Mouse (Mus musculus) liver, embryonic 12.5 days (tissue): Measurements from ENCODE around the gene Slc41a1. TPM values are rescaled to one million over a fixed set of nuclear protein-coding genes. Genes with fewer than 3 reads are reported as not detected.
A peak's percentile ranks its signal among the peaks of the same experiment; 100 is the strongest.
"Not testable (repeated sequence)": the region's sequence is repeated elsewhere in the genome, so short reads cannot be mapped to it uniquely, and the experiment has no call there.

Source experiments
- ATAC-seq: fragments of 200-750 bp; cut with Nextera tagmentation; 2 replicates; pipeline ENCODE4 v1.8.0; 2017; ENCODE audit warnings: moderate number of reproducible peaks, mild to moderate bottlenecking, moderate library complexity
- H3K27ac ChIP-seq: fragments of 300-500 bp; sonication (generic); 2 replicates; pipeline ENCODE4 v1.5.1; 2016; ENCODE audit warnings: mild to moderate bottlenecking
- H3K27me3 ChIP-seq: fragments of 300-500 bp; sonication (generic); replicated peaks from 2 replicates; pipeline ENCODE4 v1.6.1; 2016; ENCODE audit warnings: mild to moderate bottlenecking, moderate library complexity
- H3K36me3 ChIP-seq: fragments of 300-500 bp; sonication (generic); 2 replicates; pipeline ENCODE4 v1.6.1; 2016; ENCODE audit warnings: mild to moderate bottlenecking, moderate library complexity
- H3K4me1 ChIP-seq: fragments of 300-500 bp; sonication (generic); 2 replicates; pipeline ENCODE4 v1.6.1; 2016
- H3K4me2 ChIP-seq: fragments of 300-500 bp; sonication (generic); 2 replicates; pipeline ENCODE4 v1.6.1; 2016; ENCODE audit warnings: mild to moderate bottlenecking, moderate library complexity
- H3K4me3 ChIP-seq: fragments of 300-500 bp; sonication (generic); 2 replicates; pipeline ENCODE4 v1.5.1; 2016; ENCODE audit warnings: mild to moderate bottlenecking, moderate library complexity
- H3K9ac ChIP-seq: fragments of 300-500 bp; sonication (generic); 2 replicates; pipeline ENCODE4 v1.6.1; 2016; ENCODE audit warnings: mild to moderate bottlenecking, moderate library complexity
- H3K9me3 ChIP-seq: fragments of 300-500 bp; sonication (generic); replicated peaks from 2 replicates; pipeline ENCODE4 v1.6.1; 2016; ENCODE audit warnings: mild to moderate bottlenecking, moderate library complexity
- WGBS: fragments of 180-500 bp; shearing (Covaris S2); methylation state at CpG from one replicate; pipeline ENCODE4 v1.1.7; 2016; ENCODE audit not compliant: insufficient replicate concordance; 5-methylcytosine and 5-hydroxymethylcytosine counted together
- polyA plus RNA-seq: library from polyadenylated mRNA; unstranded; fragments of >200 nt; fragmentation: Nextera tagmentation; extraction: Ambion mirVana; gene quantifications from 2 replicates; pipeline ENCODE4 v1.2.1, GENCODE M21; 2016

The Slc41a1 gene
- polyA plus RNA-seq, 1 experiment from 2014 or later: 3.4 TPM

- Histone ChIP-seq H3K27me3 (peaks cover 12% of the 10 kb centered on the region; the same call in 1 of the 2 replicates), H3K9ac (no peak overlapping the region), H3K4me3 (no peak overlapping the region), H3K9me3 (no peaks in the 10 kb centered on the region), H3K4me1 (no peaks in the 10 kb centered on the region), H3K4me2 (no peak overlapping the region), H3K36me3 (no peaks in the 10 kb centered on the region), H3K27ac (no peak overlapping the region)
- no peak for ATAC-seq
- 71% methylated on average over 9 of the region's 9 CpGs for WGBS
These were observed 14.5 kb upstream of the Slc41a1 start for GRCm38 (mm10) chr1:131812631-131813295.

- Histone ChIP-seq H3K4me2 (no peak overlapping the region), H3K4me1 (no peaks in the 10 kb centered on the region), H3K36me3 (no peaks in the 10 kb centered on the region), H3K9ac (no peak overlapping the region), H3K27me3 (peaks cover 19% of the 10 kb centered on the region; the same call in 1 of the 2 replicates), H3K4me3 (no peak overlapping the region), H3K9me3 (no peaks in the 10 kb centered on the region), H3K27ac (no peak overlapping the region)
- 68% methylated on average over 4 of the region's 4 CpGs for WGBS
- ATAC-seq: no peak
These were observed 13.6 kb upstream of the Slc41a1 start for GRCm38 (mm10) chr1:131813731-131814130.

- H3K4me3 ChIP-seq: no peak overlapping the region
- H3K9ac ChIP-seq: no peak overlapping the region
- no peaks in the 10 kb centered on the region for H3K4me1 ChIP-seq
- no peak overlapping the region for H3K4me2 ChIP-seq
- 56% methylated on average over 3 of the region's 3 CpGs for WGBS
- no peaks in the 10 kb centered on the region for H3K36me3 ChIP-seq
- peaks cover 23% of the 10 kb centered on the region; the same call in 1 of the 2 replicates for H3K27me3 ChIP-seq
- no peaks in the 10 kb centered on the region for H3K9me3 ChIP-seq
- H3K27ac ChIP-seq: no peak overlapping the region
- no peak for ATAC-seq
These were observed 13.1 kb upstream of the Slc41a1 start for GRCm38 (mm10) chr1:131814191-131814590.

GRCm38 (mm10) chr1:131816886-131817285 is 10.4 kb upstream of the Slc41a1 start:
- H3K9me3 ChIP-seq: no peaks in the 10 kb centered on the region
- peaks cover 25% of the 10 kb centered on the region; the same call in 1 of the 2 replicates for H3K27me3 ChIP-seq
- no peak overlapping the region for H3K27ac ChIP-seq
- H3K36me3 ChIP-seq: no peaks in the 10 kb centered on the region
- no peak overlapping the region for H3K4me2 ChIP-seq
- no peaks in the 10 kb centered on the region for H3K4me1 ChIP-seq
- H3K9ac ChIP-seq: no peak overlapping the region
- ATAC-seq: no peak
- H3K4me3 ChIP-seq: no peak overlapping the region
- WGBS: 62% methylated on average over 6 of the region's 6 CpGs

GRCm38 (mm10) chr1:131820353-131820752 is 6.9 kb upstream of the Slc41a1 start:
- not testable (repeated sequence) for H3K36me3 ChIP-seq, H3K4me3 ChIP-seq, H3K9me3 ChIP-seq, H3K9ac ChIP-seq, H3K27ac ChIP-seq, ATAC-seq, H3K4me2 ChIP-seq, H3K4me1 ChIP-seq
- WGBS: 72% methylated on average over 9 of the region's 9 CpGs
- peaks cover 25% of the 10 kb centered on the region; the same call in 1 of the 2 replicates for H3K27me3 ChIP-seq

GRCm38 (mm10) chr1:131820887-131821328 is 6.4 kb upstream of the Slc41a1 start:
- H3K4me3 ChIP-seq: no peak overlapping the region
- peaks cover 25% of the 10 kb centered on the region; the same call in 1 of the 2 replicates for H3K27me3 ChIP-seq
- H3K36me3 ChIP-seq: no peaks in the 10 kb centered on the region
- H3K9me3 ChIP-seq: no peaks in the 10 kb centered on the region
- H3K4me2 ChIP-seq: no peak overlapping the region
- no peak overlapping the region for H3K27ac ChIP-seq
- no peaks in the 10 kb centered on the region for H3K4me1 ChIP-seq
- no peak overlapping the region for H3K9ac ChIP-seq
- WGBS: 73% methylated on average over 10 of the region's 10 CpGs
- no peak for ATAC-seq

GRCm38 (mm10) chr1:131822292-131822691 is 5.0 kb upstream of the Slc41a1 start:
- Histone ChIP-seq H3K4me1 (peaks cover 5% of the 10 kb centered on the region), H3K4me3 (no peak overlapping the region), H3K9me3 (no peaks in the 10 kb centered on the region), H3K36me3 (no peaks in the 10 kb centered on the region), H3K27me3 (peaks cover 16% of the 10 kb centered on the region; the same call in 1 of the 2 replicates), H3K27ac (no peak overlapping the region), H3K9ac (no peak overlapping the region), H3K4me2 (no peak overlapping the region)
- ATAC-seq: no peak
- WGBS: 70% methylated on average over 8 of the region's 8 CpGs

GRCm38 (mm10) chr1:131822856-131823492 is 4.3 kb upstream of the Slc41a1 start:
- WGBS: 80% methylated on average over 1 of the region's 1 CpGs
- Histone ChIP-seq H3K27ac (no peak overlapping the region), H3K9me3 (no peaks in the 10 kb centered on the region), H3K27me3 (peaks cover 13% of the 10 kb centered on the region; the same call in 1 of the 2 replicates), H3K36me3 (no peaks in the 10 kb centered on the region), H3K4me2 (no peak overlapping the region), H3K4me3 (no peak overlapping the region), H3K9ac (no peak overlapping the region), H3K4me1 (peaks cover 7% of the 10 kb centered on the region)
- no peak for ATAC-seq

GRCm38 (mm10) chr1:131823563-131823962 is 3.7 kb upstream of the Slc41a1 start:
- no peaks in the 10 kb centered on the region for H3K36me3 ChIP-seq
- no peak overlapping the region for H3K9ac ChIP-seq
- H3K9me3 ChIP-seq: no peaks in the 10 kb centered on the region
- no peak overlapping the region for H3K4me3 ChIP-seq
- ATAC-seq: no peak
- H3K4me1 ChIP-seq: peaks cover 11% of the 10 kb centered on the region
- 30% methylated on average over 5 of the region's 5 CpGs for WGBS
- peaks cover 7% of the 10 kb centered on the region; the same call in 1 of the 2 replicates for H3K27me3 ChIP-seq
- H3K4me2 ChIP-seq: no peak overlapping the region
- no peak overlapping the region for H3K27ac ChIP-seq

- H3K4me1 ChIP-seq: peaks cover 20% of the 10 kb centered on the region
- H3K27ac ChIP-seq: no peak overlapping the region
- H3K36me3 ChIP-seq: no peaks in the 10 kb centered on the region
- ATAC-seq: no peak
- H3K4me2 ChIP-seq: no peak overlapping the region
- no peaks in the 10 kb centered on the region for H3K9me3 ChIP-seq
- WGBS: 77% methylated on average over 11 of the region's 11 CpGs
- H3K9ac ChIP-seq: no peak overlapping the region
- H3K27me3 ChIP-seq: no peaks in the 10 kb centered on the region
- no peak overlapping the region for H3K4me3 ChIP-seq
These were observed 2.6 kb upstream of the Slc41a1 start for GRCm38 (mm10) chr1:131824528-131825181.

- WGBS: under 1% methylated on average over 31 of the region's 36 CpGs
- peak; percentile 90 for ATAC-seq
- Histone ChIP-seq H3K4me3 (peak overlapping the region; percentile 79), H3K4me1 (peaks cover 20% of the 10 kb centered on the region), H3K9ac (peak overlapping the region; percentile 78), H3K27me3 (no peaks in the 10 kb centered on the region), H3K4me2 (peak overlapping the region; percentile 94), H3K9me3 (no peaks in the 10 kb centered on the region), H3K27ac (peak overlapping the region; percentile 64), H3K36me3 (peaks cover 3% of the 10 kb centered on the region; the same call in 1 of the 2 replicates)
These were observed 530 bp downstream of the Slc41a1 start for GRCm38 (mm10) chr1:131827787-131828258.
